ENCODE assay signal across 9 mouse cellular contexts in the genomic region with DNA sequence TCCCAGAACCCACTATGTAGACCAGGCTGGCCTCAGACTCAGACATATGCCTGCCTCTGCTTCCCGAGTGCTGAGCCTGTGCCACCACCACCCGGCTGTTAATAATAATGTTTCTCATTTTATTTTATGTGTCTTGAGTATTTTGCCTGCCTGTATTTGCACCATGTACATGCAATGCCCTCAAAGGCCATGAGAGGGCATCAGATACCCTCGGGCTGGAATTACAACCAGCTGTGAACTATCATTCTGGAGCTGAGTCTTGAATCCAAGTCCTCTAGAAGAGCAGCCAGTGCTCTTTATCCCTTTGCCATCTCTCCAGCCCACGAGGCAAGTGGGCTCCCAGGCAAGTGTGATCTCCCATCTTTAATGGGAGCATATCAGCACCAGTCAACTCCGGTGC. TPM values are rescaled to one million over a fixed set of nuclear protein-coding genes. Genes with fewer than 3 reads are reported as not detected.
A peak's percentile ranks its signal among the peaks of the same experiment; 100 is the strongest.
DNase-seq lines count a peak whose midpoint lies in the region; ATAC-seq and TF ChIP-seq lines count a peak whose summit lies in the region.
"Had no signal": no experiment of that assay in that cellular context is flagged by ENCODE, and none has a peak within 500 bp of the region (broad histone marks: within the 10 kb centered on the region; RNA-seq: fewer than 3 reads in every experiment).

No protein-coding gene starts in this region.

- H3K4me3 ChIP-seq in kidney, embryonic 15.5 days (replicated peaks): no peak overlapping the region
- H3K4me3 ChIP-seq in G1E (ENCODE audit: low read depth, low read length): no peak overlapping the region
- no peak overlapping the region for H3K4me3 ChIP-seq in limb, embryonic 10.5 days
- no peak overlapping the region for H3K4me3 ChIP-seq in midbrain, embryonic 16.5 days (ENCODE audit: low read depth, low read length)
- H3K4me3 ChIP-seq: lung, embryonic 15.5 days had no signal

- peaks cover 3% of the 10 kb centered on the region; the same call in 1 of the 2 replicates for H3K4me1 ChIP-seq in kidney, embryonic 15.5 days
- no peaks in the 10 kb centered on the region; the same call in 1 of the 2 replicates for H3K4me1 ChIP-seq in G1E (ENCODE audit: insufficient read depth, low read depth, low read length)
- H3K4me1 ChIP-seq in limb, embryonic 10.5 days: peaks cover 3% of the 10 kb centered on the region; the same call in 1 of the 2 replicates
- H3K4me1 ChIP-seq in midbrain, embryonic 16.5 days (ENCODE audit: control insufficient read depth, insufficient read depth, low read length): no peaks in the 10 kb centered on the region
- H3K4me1 ChIP-seq: lung, embryonic 15.5 days had no signal

- TF ChIP-seq CTCF in G1E (IDR thresholded peaks at IDR 0.05; ENCODE audit: low read depth, low read length): peak; percentile 15; the same call in 1 of the 2 replicates

- H3K9me3 ChIP-seq in kidney, embryonic 15.5 days (replicated peaks): no peaks in the 10 kb centered on the region
- H3K9me3 ChIP-seq in G1E (replicated peaks): no peaks in the 10 kb centered on the region
- no peaks in the 10 kb centered on the region for H3K9me3 ChIP-seq in limb, embryonic 10.5 days (replicated peaks)
- no peaks in the 10 kb centered on the region for H3K9me3 ChIP-seq in midbrain, embryonic 16.5 days (replicated peaks; ENCODE audit: control insufficient read depth, low read length, poor library complexity, severe bottlenecking)
- H3K9me3 ChIP-seq: lung, embryonic 15.5 days had no signal

- 0 out of 2 replicates have a peak, but pooled peaks cover 2% of the 10 kb centered on the region for H3K27me3 ChIP-seq in kidney, embryonic 15.5 days
- H3K27me3 ChIP-seq in G1E (ENCODE audit: insufficient read depth, low read length): peaks cover 24% of the 10 kb centered on the region
- H3K27me3 ChIP-seq in limb, embryonic 10.5 days (ENCODE audit: low read depth, poor library complexity, severe bottlenecking): no peaks in the 10 kb centered on the region
- H3K27me3 ChIP-seq in midbrain, embryonic 16.5 days (ENCODE audit: control insufficient read depth, insufficient read depth, low read depth, low read length): no peaks in the 10 kb centered on the region

- no peaks in the 10 kb centered on the region for H3K36me3 ChIP-seq in kidney, embryonic 15.5 days
- H3K36me3 ChIP-seq in G1E (replicated peaks): no peaks in the 10 kb centered on the region
- no peaks in the 10 kb centered on the region for H3K36me3 ChIP-seq in limb, embryonic 10.5 days
- no peaks in the 10 kb centered on the region for H3K36me3 ChIP-seq in midbrain, embryonic 16.5 days (ENCODE audit: control insufficient read depth, insufficient read depth, low read length)
- H3K36me3 ChIP-seq: lung, embryonic 15.5 days had no signal

- DNase-seq in kidney, adult 18-20 months: peak; percentile 67
- peak; percentile 52 to 58 for DNase-seq in B cell, adult 2 months
- DNase-seq in G1E (ENCODE audit: low spot score): no peak
- peak; percentile 68 for DNase-seq in embryo, embryonic 10 days (ENCODE audit: low spot score)
- DNase-seq in limb, embryonic 10.5 days (ENCODE audit: low spot score): peak; percentile 44
- DNase-seq in thymus, postnatal 14 days: peak; percentile 39

- H3K4me2 ChIP-seq in kidney, embryonic 15.5 days: no peak overlapping the region
- no peak overlapping the region for H3K4me2 ChIP-seq in midbrain, embryonic 16.5 days (ENCODE audit: low read length)
- H3K4me2 ChIP-seq: lung, embryonic 15.5 days had no signal

- H3K9ac ChIP-seq in kidney, embryonic 15.5 days: no peak overlapping the region
- no peak overlapping the region for H3K9ac ChIP-seq in midbrain, embryonic 16.5 days (ENCODE audit: low read depth, low read length)
- H3K9ac ChIP-seq: lung, embryonic 15.5 days had no signal

- no peak for ATAC-seq in kidney, embryonic 15.5 days (replicated peaks; ENCODE audit: low FRiP score)
- ATAC-seq in G1E (ENCODE audit: extremely low read depth, insufficient number of reproducible peaks, low FRiP score, poor library complexity, severe bottlenecking): no peak
- ATAC-seq in midbrain, embryonic 16.5 days: no peak

- H3K27ac ChIP-seq in kidney, embryonic 15.5 days: no peak overlapping the region
- H3K27ac ChIP-seq in limb, embryonic 10.5 days: no peak overlapping the region
- H3K27ac ChIP-seq in midbrain, embryonic 16.5 days (ENCODE audit: low read length): no peak overlapping the region
- H3K27ac ChIP-seq: lung, embryonic 15.5 days had no signal

- WGBS in kidney, embryonic 15.5 days: 43% methylated on average over 5 of the region's 5 CpGs
- 51% methylated on average over 5 of the region's 5 CpGs for WGBS in limb, embryonic 10.5 days
- 45% methylated on average over 5 of the region's 5 CpGs for WGBS in midbrain, embryonic 16.5 days

RNA-seq across cellular contexts. Expression of a gene that starts 10.2 kb away (rescaled TPM):
- 21.1 and 21.3 TPM in 2 replicates for polyA plus RNA-seq in kidney, embryonic 15.5 days (2015; fragmentation: Nextera tagmentation; extraction: Ambion mirVana)
- not detected in 2 replicates for total RNA-seq in G1E (2014; fragmentation: Nextera tagmentation)
- 0.11 and 0.12 TPM in 2 replicates for total RNA-seq in G1E (2017)
- not detected in 2 replicates for polyA plus RNA-seq in G1E (2012)
- 15.0 and 18.1 TPM in 2 replicates for polyA plus RNA-seq in limb, embryonic 10.5 days (2016; fragmentation: Nextera tagmentation; extraction: Ambion mirVana)
- polyA plus RNA-seq in midbrain, embryonic 16.5 days (2015; fragmentation: Nextera tagmentation; extraction: Ambion mirVana): 23.0 and 25.6 TPM in 2 replicates

RNA-seq across cellular contexts. Expression of a gene that starts 33.3 kb away (rescaled TPM):
- 1.1 and 1.2 TPM in 2 replicates for polyA plus RNA-seq in kidney, embryonic 15.5 days (2015; fragmentation: Nextera tagmentation; extraction: Ambion mirVana)
- total RNA-seq in G1E (2014; fragmentation: Nextera tagmentation): not detected in 2 replicates
- total RNA-seq in G1E (2017): not detected in 2 replicates
- polyA plus RNA-seq in G1E (2012): not detected in 2 replicates
- not detected in 2 replicates for polyA plus RNA-seq in limb, embryonic 10.5 days (2016; fragmentation: Nextera tagmentation; extraction: Ambion mirVana)
- polyA plus RNA-seq in midbrain, embryonic 16.5 days (2015; fragmentation: Nextera tagmentation; extraction: Ambion mirVana): not detected in 2 replicates

RNA-seq across cellular contexts. Expression of a gene that starts 42.2 kb away (rescaled TPM):
- polyA plus RNA-seq in kidney, embryonic 15.5 days (2015; fragmentation: Nextera tagmentation; extraction: Ambion mirVana): 1.5 and 1.8 TPM in 2 replicates
- not detected in 2 replicates for total RNA-seq in G1E (2014; fragmentation: Nextera tagmentation)
- total RNA-seq in G1E (2017): 0.06 and 0.22 TPM in 2 replicates
- polyA plus RNA-seq in G1E (2012): not detected in 2 replicates
- 2.3 and 2.5 TPM in 2 replicates for polyA plus RNA-seq in limb, embryonic 10.5 days (2016; fragmentation: Nextera tagmentation; extraction: Ambion mirVana)
- 49.9 and 50.7 TPM in 2 replicates for polyA plus RNA-seq in midbrain, embryonic 16.5 days (2015; fragmentation: Nextera tagmentation; extraction: Ambion mirVana)

RNA-seq across cellular contexts. Expression of a gene that starts 43.6 kb away (rescaled TPM):
- 4.5 and 8.1 TPM in 2 replicates for polyA plus RNA-seq in kidney, embryonic 15.5 days (2015; fragmentation: Nextera tagmentation; extraction: Ambion mirVana)
- not detected in 2 replicates for total RNA-seq in G1E (2014; fragmentation: Nextera tagmentation)
- total RNA-seq in G1E (2017): not detected in 2 replicates
- polyA plus RNA-seq in G1E (2012): not detected in 2 replicates
- polyA plus RNA-seq in limb, embryonic 10.5 days (2016; fragmentation: Nextera tagmentation; extraction: Ambion mirVana): 0.11 TPM in 1 of 2 replicates, not detected in the other
- polyA plus RNA-seq in midbrain, embryonic 16.5 days (2015; fragmentation: Nextera tagmentation; extraction: Ambion mirVana): 115 and 127 TPM in 2 replicates

RNA-seq across cellular contexts. Expression of a gene that starts 47.9 kb away (rescaled TPM):
- not detected in 2 replicates for polyA plus RNA-seq in kidney, embryonic 15.5 days (2015; fragmentation: Nextera tagmentation; extraction: Ambion mirVana)
- total RNA-seq in G1E (2014; fragmentation: Nextera tagmentation): not detected in 2 replicates
- 0.23 TPM in 1 of 2 replicates, not detected in the other for total RNA-seq in G1E (2017)
- not detected in 2 replicates for polyA plus RNA-seq in G1E (2012)
- polyA plus RNA-seq in limb, embryonic 10.5 days (2016; fragmentation: Nextera tagmentation; extraction: Ambion mirVana): not detected in 2 replicates
- polyA plus RNA-seq in midbrain, embryonic 16.5 days (2015; fragmentation: Nextera tagmentation; extraction: Ambion mirVana): 0.14 TPM in 1 of 2 replicates, not detected in the other
- polyA plus RNA-seq: lung, embryonic 15.5 days had no signal

Comparison
In these comparisons a context has a peak if more than half of its experiments do, and no peak if none do; other contexts are left out.
1. RNA of a gene that starts 10.2 kb away (polyA plus RNA-seq): 23.0 to 25.6 TPM in midbrain, embryonic 16.5 days, 21.1 to 21.3 TPM in kidney, embryonic 15.5 days and 15.0 to 18.1 TPM in limb, embryonic 10.5 days; not detected in G1E; every median in the first group is over 10 times any median in the second.
2. RNA of a gene that starts 42.2 kb away (polyA plus RNA-seq): 49.9 to 50.7 TPM in midbrain, embryonic 16.5 days; 2.3 to 2.5 TPM in limb, embryonic 10.5 days, 1.5 to 1.8 TPM in kidney, embryonic 15.5 days and not detected in G1E; every median in the first group is over 10 times any median in the second.